Mouse (Mus musculus) liver, adult 2 months (tissue): Measurements from ENCODE around the gene Fam171a2. TPM values are rescaled to one million over a fixed set of nuclear protein-coding genes. Genes with fewer than 3 reads are reported as not detected.

Experiments used
- DNase-seq: peaks from one replicate; pipeline ENCODE4 v3.0.0-alpha.2; 2011; ENCODE audit warnings: low read depth, low spot score; ENCODE audit errors: extremely low read depth
- H3K27ac ChIP-seq: fragments of 200-500 bp; replicated peaks from 2 replicates; pipeline ENCODE4 v1.5.1; 2012; ENCODE audit warnings: low read depth, mild to moderate bottlenecking, control low read depth, inconsistent platforms, low read length; ENCODE audit not compliant: insufficient read depth
- H3K27me3 ChIP-seq: fragments of 200-500 bp; 2 replicates; pipeline ENCODE4 v1.6.1; 2012; ENCODE audit warnings: mild to moderate bottlenecking, moderate library complexity, low read length, inconsistent platforms; ENCODE audit not compliant: control insufficient read depth, insufficient read depth
- H3K36me3 ChIP-seq: fragments of 200-500 bp; 2 replicates; pipeline ENCODE4 v1.6.1; 2012; ENCODE audit warnings: low read length, inconsistent platforms; ENCODE audit not compliant: control insufficient read depth, insufficient read depth
- H3K4me1 ChIP-seq: fragments of 200-500 bp; 2 replicates; pipeline ENCODE4 v1.6.1; 2011; ENCODE audit warnings: low read length; ENCODE audit not compliant: control insufficient read depth, insufficient read depth
- H3K4me3 ChIP-seq: fragments of 200-500 bp; 2 replicates; pipeline ENCODE4 v1.5.1; 2011; ENCODE audit warnings: low read depth, mild to moderate bottlenecking, control low read depth, low read length, moderate library complexity; ENCODE audit not compliant: insufficient read depth
- H3K79me2 ChIP-seq: fragments of 200-500 bp; 2 replicates; pipeline ENCODE4 v1.6.1; 2012; ENCODE audit warnings: inconsistent platforms, mild to moderate bottlenecking, low read length, moderate library complexity; ENCODE audit not compliant: control insufficient read depth, insufficient read depth
- H3K9ac ChIP-seq: fragments of 200-500 bp; 2 replicates; pipeline ENCODE4 v1.6.1; 2012; ENCODE audit warnings: low read depth, mild to moderate bottlenecking, control low read depth, inconsistent platforms, low read length
- CTCF ChIP-seq: fragments of 200-500 bp; IDR thresholded peaks from 2 replicates; pipeline ENCODE4 v1.5.1; 2011; ENCODE audit warnings: low read depth, low read length, control low read depth
- POLR2A ChIP-seq: fragments of 200-500 bp; IDR thresholded peaks from 2 replicates; pipeline ENCODE4 v1.6.1; 2011; ENCODE audit warnings: low read length, control low read depth; ENCODE audit not compliant: insufficient read depth; ENCODE audit errors: extremely low read depth
- WGBS: fragments of 180-500 bp; shearing (Covaris S2); methylation state at CpG from one replicate; pipeline ENCODE4 v1.1.7; 2018; 5-methylcytosine and 5-hydroxymethylcytosine counted together
- polyA plus RNA-seq: library from polyadenylated mRNA; depleted of rRNA; stranded (reverse); fragments of >200 nt; gene quantifications from 2 replicates; pipeline ENCODE4 v1.2.3, GENCODE M21; 2012
- total RNA-seq: library from RNA; depleted of rRNA; stranded (reverse); fragments of >200 nt; gene quantifications from 2 replicates; pipeline ENCODE4 v1.2.3, GENCODE M21; 2014

Gene Fam171a2
- total and polyA plus RNA-seq, 2 experiments = 1.0 to 1.8 TPM

DNA sequence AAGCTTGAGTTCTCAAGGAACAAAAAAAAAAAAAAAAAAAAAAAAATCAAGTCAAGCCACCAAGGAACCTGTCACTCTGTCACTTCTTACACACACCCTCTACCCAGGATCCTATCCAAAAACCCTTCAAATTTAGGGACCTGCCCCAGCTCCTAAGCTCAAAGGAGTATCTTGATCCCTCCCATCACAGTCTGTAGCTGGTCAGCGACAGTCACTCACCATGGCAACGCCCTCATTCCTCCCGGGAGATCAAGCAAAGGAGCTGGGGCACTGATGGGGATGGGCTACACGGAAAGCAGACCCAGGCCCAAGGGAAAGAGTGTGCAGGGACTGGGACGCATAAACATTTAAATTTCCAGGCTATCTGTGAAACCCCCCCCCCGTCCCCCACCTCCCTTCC lies 2.7 kb downstream of the Fam171a2 start:
- H3K27ac ChIP-seq = no peak overlapping the region
- 35% methylated on average over 6 of the region's 6 CpGs for WGBS
- DNase-seq = no peak
- H3K36me3 ChIP-seq = no peaks in the 10 kb centered on the region
- TF ChIP-seq POLR2A (no peak), CTCF (no peak)
- no peaks in the 10 kb centered on the region for H3K4me1 ChIP-seq
- H3K9ac ChIP-seq = no peak overlapping the region
- H3K4me3 ChIP-seq = no peak overlapping the region
- peaks cover 19% of the 10 kb centered on the region for H3K27me3 ChIP-seq
- no peaks in the 10 kb centered on the region for H3K79me2 ChIP-seq

DNA sequence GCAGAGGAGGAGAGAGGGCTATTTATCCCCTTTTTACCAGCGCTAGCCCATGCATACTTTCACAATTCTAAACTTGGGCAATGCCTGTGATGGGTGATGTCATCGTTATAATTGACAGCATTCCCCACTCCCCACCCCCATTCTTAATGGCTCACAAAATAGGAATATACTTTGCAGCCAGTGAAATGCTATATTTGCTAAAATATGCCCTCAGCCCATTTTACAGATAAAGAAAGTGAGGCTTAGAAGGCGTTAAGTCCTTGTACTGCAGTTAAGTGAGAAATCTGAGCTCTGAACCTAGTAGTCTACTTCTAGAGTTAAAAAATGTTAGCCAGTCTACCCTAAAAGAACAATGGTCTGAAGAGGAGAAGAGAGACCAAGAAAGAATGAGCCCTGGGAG lies 3.2 kb downstream of the Fam171a2 start:
- peaks cover 19% of the 10 kb centered on the region for H3K27me3 ChIP-seq
- TF ChIP-seq POLR2A = no peak
- no peak for TF ChIP-seq CTCF
- 54% methylated on average over 3 of the region's 3 CpGs for WGBS
- DNase-seq = no peak
- no peaks in the 10 kb centered on the region for H3K79me2 ChIP-seq
- no peaks in the 10 kb centered on the region for H3K4me1 ChIP-seq
- no peak overlapping the region for H3K9ac ChIP-seq
- no peak overlapping the region for H3K27ac ChIP-seq
- no peak overlapping the region for H3K4me3 ChIP-seq
- no peaks in the 10 kb centered on the region for H3K36me3 ChIP-seq

DNA sequence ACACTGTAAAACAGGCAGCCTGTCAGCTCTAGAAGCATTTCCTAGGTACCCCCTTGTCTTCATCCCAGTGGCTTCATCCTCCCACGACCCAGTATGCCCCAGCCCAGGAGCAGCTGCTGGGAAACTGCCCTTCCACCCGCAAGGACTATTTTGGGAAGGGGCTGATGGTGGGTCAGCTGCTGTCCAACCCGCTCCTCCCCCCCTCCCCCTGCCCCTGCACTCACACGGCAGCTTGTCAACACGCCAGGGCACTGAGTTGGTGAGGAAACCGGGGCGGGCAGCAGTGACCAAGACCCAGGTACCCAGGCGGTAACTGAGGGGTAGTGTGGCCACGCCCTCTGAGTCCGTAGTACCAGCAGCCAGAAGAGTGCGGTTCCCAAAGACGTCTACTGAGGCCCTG lies 3.7 kb downstream of the Fam171a2 start:
- no peak overlapping the region for H3K4me3 ChIP-seq
- peaks cover 19% of the 10 kb centered on the region for H3K27me3 ChIP-seq
- no peak overlapping the region for H3K9ac ChIP-seq
- no peak for DNase-seq
- H3K79me2 ChIP-seq = no peaks in the 10 kb centered on the region
- WGBS = 68% methylated on average over 12 of the region's 12 CpGs
- H3K4me1 ChIP-seq = no peaks in the 10 kb centered on the region
- TF ChIP-seq POLR2A = no peak
- no peak for TF ChIP-seq CTCF
- H3K36me3 ChIP-seq = no peaks in the 10 kb centered on the region
- no peak overlapping the region for H3K27ac ChIP-seq

DNA sequence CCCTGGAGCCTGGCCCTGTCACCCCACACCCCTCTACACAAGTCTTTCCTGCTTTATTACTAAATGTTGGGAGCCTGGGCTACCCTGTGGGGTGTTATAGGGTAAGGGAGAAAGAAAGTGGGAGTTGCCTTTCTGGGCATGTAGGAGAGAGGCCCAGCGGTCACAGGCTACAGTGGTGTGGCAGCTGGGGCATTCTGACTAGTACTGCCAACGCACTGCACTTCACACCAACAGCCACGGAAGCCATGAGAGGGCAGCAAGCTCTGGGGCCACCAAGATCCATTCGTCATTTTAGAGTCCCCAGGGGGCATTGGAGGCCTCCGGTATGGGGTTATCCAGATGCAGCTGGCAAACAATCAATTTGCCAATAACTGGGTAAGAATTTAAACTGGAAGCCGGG lies 5.4 kb downstream of the Fam171a2 start:
- H3K27me3 ChIP-seq = peaks cover 7% of the 10 kb centered on the region
- no peak for DNase-seq
- H3K27ac ChIP-seq = no peak overlapping the region
- no peaks in the 10 kb centered on the region for H3K79me2 ChIP-seq
- no peaks in the 10 kb centered on the region for H3K4me1 ChIP-seq
- no peaks in the 10 kb centered on the region for H3K36me3 ChIP-seq
- WGBS = 91% methylated on average over 6 of the region's 6 CpGs
- H3K4me3 ChIP-seq = no peak overlapping the region
- TF ChIP-seq CTCF (no peak), POLR2A (no peak)
- H3K9ac ChIP-seq = no peak overlapping the region

DNA sequence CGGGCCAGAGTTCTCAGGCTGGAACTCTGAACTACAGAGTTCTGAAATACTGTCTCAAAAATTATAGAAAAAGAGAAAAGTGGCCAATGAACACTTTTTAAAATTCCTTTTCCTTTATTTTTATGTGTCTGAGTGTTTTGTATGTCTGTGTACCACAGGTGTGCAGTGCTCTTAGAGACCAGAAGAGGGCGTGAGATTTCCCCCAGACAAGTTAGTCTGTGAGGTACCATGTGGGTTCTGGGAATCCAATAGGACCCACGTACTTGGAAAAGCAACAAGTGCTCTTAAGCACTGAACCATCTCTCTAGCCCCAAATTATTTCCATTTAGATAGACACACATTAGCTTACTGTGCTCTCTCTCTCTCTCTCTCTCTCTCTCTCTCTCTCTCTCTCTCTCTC lies 6.0 kb downstream of the Fam171a2 start:
- Histone ChIP-seq H3K27me3 (peaks cover 3% of the 10 kb centered on the region; the same call in 1 of the 2 replicates), H3K36me3 (no peaks in the 10 kb centered on the region), H3K4me3 (no peak overlapping the region), H3K79me2 (no peaks in the 10 kb centered on the region), H3K9ac (no peak overlapping the region), H3K27ac (no peak overlapping the region), H3K4me1 (no peaks in the 10 kb centered on the region)
- TF ChIP-seq CTCF (0 out of 2 replicates have a peak, but pooled peaks have one; percentile 8), POLR2A (no peak)
- no peak for DNase-seq
- WGBS = 82% methylated on average over 3 of the region's 3 CpGs

DNA sequence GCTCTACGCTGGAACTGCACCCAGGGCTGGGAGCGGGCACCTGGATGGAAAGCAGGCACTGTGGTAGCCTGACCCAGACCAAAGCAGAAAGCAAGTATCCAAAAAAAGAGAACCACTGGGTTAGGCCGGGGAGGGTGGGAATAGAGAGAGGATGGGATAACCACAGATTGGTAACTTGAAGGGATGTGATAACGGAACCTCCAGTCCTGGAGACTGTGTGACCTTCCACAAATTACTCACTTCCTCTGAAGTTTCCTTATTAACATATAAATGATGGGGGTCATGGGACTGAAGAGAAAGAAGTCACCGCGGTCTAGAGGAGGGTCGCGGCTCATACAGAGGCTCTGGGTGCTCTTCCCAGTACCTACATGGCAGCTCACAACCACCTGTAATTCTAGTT lies 7.2 kb downstream of the Fam171a2 start:
- H3K27ac ChIP-seq = no peak overlapping the region
- no peak for TF ChIP-seq POLR2A
- TF ChIP-seq CTCF = no peak
- no peak overlapping the region for H3K9ac ChIP-seq
- H3K79me2 ChIP-seq = no peaks in the 10 kb centered on the region
- no peaks in the 10 kb centered on the region for H3K4me1 ChIP-seq
- WGBS = 87% methylated on average over 8 of the region's 8 CpGs
- H3K36me3 ChIP-seq = peaks cover 5% of the 10 kb centered on the region; the same call in 1 of the 2 replicates
- H3K27me3 ChIP-seq = no peaks in the 10 kb centered on the region
- H3K4me3 ChIP-seq = no peak overlapping the region
- DNase-seq = no peak
